Mouse (Mus musculus): ENCODE data around the gene Ets2. TPM values are rescaled to one million over a fixed set of nuclear protein-coding genes. Genes with fewer than 3 reads are reported as not detected.

Ets2 gene
- polyA plus RNA-seq, 1 experiment from 2014 or later, result 52.8 TPM

DNA sequence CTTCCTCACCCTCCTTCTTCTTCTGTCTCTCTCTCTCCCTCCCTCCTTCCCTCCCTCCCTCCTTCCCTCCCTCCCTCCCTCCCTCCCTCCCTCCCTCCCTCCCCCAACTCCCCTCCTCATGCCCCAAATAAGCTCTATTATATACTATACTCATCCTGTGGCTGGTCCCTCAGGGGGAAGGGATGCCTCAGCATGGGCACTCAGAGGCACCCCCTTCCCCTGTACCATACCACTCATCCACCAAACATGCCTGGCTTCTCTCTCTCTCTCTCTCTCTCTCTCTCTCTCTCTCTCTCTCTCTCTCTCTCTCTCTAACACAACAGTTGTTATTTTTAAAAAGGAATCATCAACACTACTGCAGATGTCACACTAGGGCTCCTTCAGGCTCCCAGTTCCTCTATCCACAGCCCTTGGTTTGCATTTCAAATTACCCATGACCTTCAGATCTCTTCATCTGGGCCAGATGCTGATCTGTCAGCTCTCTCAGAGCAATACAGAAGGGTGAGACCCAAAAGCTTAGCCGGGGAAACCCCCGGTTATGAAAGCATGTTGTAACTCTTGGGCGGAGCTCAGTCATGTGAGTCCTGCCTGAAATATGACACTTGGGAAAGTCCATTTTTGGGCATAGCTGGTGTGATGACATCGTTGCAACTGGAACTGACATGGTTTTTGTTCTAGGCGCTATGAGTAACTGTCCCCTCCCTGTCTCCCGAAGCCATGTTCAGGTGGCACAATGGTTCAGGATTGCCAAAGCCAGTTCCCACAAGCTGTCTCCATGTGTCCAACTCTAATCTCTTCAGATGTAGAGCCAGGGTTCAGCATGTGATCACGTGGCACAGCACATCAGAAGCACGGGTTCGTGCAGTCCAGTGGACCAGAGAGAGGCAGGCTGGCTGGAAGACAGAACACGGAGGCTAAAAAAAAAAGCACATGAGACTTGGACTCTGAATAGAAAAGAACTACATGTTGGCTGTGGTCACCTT is 26.9 kb downstream of the Ets2 start:
- H3K27ac ChIP-seq (ENCODE audit: low read depth), result no peak overlapping the region
- no peak overlapping the region for H3K9ac ChIP-seq (ENCODE audit: low read length)
- H3K36me3 ChIP-seq (ENCODE audit: control insufficient read depth, insufficient read depth, low read length), result no peaks in the 10 kb centered on the region
- ATAC-seq (replicated peaks; ENCODE audit: low FRiP score, low TSS enrichment, low read depth), result no peak
- 69% methylated on average over 10 of the region's 10 CpGs for WGBS
- no peaks in the 10 kb centered on the region for H3K4me1 ChIP-seq (replicated peaks; ENCODE audit: control insufficient read depth, insufficient read depth, low read length)
- H3K4me3 ChIP-seq (ENCODE audit: low read depth, low read length), result no peak overlapping the region
- H3K9me3 ChIP-seq (ENCODE audit: control insufficient read depth, low read length), result no peaks in the 10 kb centered on the region
- DNase-seq (ENCODE audit: low spot score), result no peak
- H3K4me2 ChIP-seq (ENCODE audit: low read length), result no peak overlapping the region
- no peaks in the 10 kb centered on the region for H3K27me3 ChIP-seq (replicated peaks; ENCODE audit: control insufficient read depth, insufficient read depth, low read length)

DNA sequence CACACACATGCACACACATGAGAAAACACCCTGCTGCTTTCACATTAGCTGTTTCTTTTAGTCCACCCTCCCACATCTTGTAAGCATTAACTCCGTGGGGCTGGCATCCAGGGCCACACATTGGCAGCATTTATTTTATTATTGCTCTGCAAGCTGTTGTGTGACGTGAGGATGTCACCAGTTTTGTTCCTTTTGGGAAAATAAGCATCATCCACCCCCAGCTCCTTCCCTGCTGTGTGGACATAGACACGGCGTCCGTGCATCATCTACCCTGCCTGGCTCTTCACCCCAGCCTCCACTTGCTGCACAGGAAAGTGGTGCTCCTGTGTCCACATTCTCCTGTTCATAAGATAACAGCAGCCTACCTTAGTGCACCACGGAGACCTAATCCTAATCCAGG is 27.9 kb downstream of the Ets2 start:
- no peak for ATAC-seq (replicated peaks; ENCODE audit: low FRiP score, low TSS enrichment, low read depth)
- H3K9ac ChIP-seq (ENCODE audit: low read length), result no peak overlapping the region
- H3K27ac ChIP-seq (ENCODE audit: low read depth), result no peak overlapping the region
- H3K9me3 ChIP-seq (ENCODE audit: control insufficient read depth, low read length), result no peaks in the 10 kb centered on the region
- no peak overlapping the region for H3K4me2 ChIP-seq (ENCODE audit: low read length)
- H3K4me3 ChIP-seq (ENCODE audit: low read depth, low read length), result no peak overlapping the region
- WGBS, result 81% methylated on average over 6 of the region's 6 CpGs
- no peak for DNase-seq (ENCODE audit: low spot score)
- H3K36me3 ChIP-seq (ENCODE audit: control insufficient read depth, insufficient read depth, low read length), result no peaks in the 10 kb centered on the region
- no peaks in the 10 kb centered on the region for H3K4me1 ChIP-seq (replicated peaks; ENCODE audit: control insufficient read depth, insufficient read depth, low read length)
- no peaks in the 10 kb centered on the region for H3K27me3 ChIP-seq (replicated peaks; ENCODE audit: control insufficient read depth, insufficient read depth, low read length)

DNA sequence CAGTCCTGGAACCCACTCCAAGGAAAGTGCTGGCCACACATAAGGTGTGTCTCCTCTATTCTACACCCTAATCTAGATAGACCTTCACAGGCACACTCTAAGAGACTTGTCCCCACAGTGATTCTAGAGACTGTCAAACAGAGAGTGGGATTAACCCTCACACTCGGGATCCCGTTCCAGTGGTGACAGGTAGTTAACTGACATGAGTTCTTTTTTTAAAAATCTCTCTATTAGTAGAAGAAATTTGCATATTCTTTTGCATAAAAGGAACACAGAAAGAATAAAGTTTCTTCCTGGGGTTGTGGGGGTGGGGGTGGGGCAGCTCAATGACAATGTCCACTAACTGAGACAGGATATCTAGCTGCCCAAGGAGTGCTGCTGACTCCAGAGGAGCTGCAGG is 32.9 kb downstream of the Ets2 start:
- Histone ChIP-seq H3K9ac (ENCODE audit: low read length) (no peak overlapping the region), H3K4me1 (replicated peaks; ENCODE audit: control insufficient read depth, insufficient read depth, low read length) (no peaks in the 10 kb centered on the region), H3K36me3 (ENCODE audit: control insufficient read depth, insufficient read depth, low read length) (no peaks in the 10 kb centered on the region), H3K4me3 (ENCODE audit: low read depth, low read length) (no peak overlapping the region), H3K9me3 (ENCODE audit: control insufficient read depth, low read length) (no peaks in the 10 kb centered on the region), H3K27me3 (replicated peaks; ENCODE audit: control insufficient read depth, insufficient read depth, low read length) (no peaks in the 10 kb centered on the region), H3K27ac (ENCODE audit: low read depth) (no peak overlapping the region), H3K4me2 (ENCODE audit: low read length) (no peak overlapping the region)
- ATAC-seq (replicated peaks; ENCODE audit: low FRiP score, low TSS enrichment, low read depth), result no peak
- no peak for DNase-seq (ENCODE audit: low spot score)
- WGBS, result 74% methylated on average over 2 of the region's 2 CpGs

DNA sequence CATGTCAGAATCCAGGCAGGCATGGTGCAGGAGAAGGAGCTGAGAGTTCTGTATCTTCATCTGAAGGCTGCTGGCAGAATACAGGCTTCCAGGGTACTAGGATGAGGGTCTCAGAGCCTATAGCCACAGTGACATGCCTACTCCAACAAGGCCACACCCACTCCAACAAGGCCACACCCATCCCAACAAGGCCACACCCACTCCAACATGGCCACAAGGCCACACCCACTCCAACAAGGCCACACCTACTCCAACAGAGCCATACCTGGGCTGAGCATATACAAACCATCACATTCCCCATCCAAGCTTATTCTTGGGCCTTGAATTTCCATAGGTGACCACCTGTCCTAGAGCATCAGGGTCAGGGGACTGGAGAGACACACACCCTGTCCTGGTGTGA is 34.2 kb downstream of the Ets2 start:
- Histone ChIP-seq H3K27me3 (replicated peaks; ENCODE audit: control insufficient read depth, insufficient read depth, low read length) (no peaks in the 10 kb centered on the region), H3K27ac (ENCODE audit: low read depth) (no peak overlapping the region), H3K36me3 (ENCODE audit: control insufficient read depth, insufficient read depth, low read length) (no peaks in the 10 kb centered on the region), H3K4me2 (ENCODE audit: low read length) (no peak overlapping the region), H3K9ac (ENCODE audit: low read length) (no peak overlapping the region), H3K4me1 (replicated peaks; ENCODE audit: control insufficient read depth, insufficient read depth, low read length) (peaks cover under 1% of the 10 kb centered on the region), H3K4me3 (ENCODE audit: low read depth, low read length) (no peak overlapping the region), H3K9me3 (ENCODE audit: control insufficient read depth, low read length) (no peaks in the 10 kb centered on the region)
- DNase-seq (ENCODE audit: low spot score) (no peak), ATAC-seq (replicated peaks; ENCODE audit: low FRiP score, low TSS enrichment, low read depth) (no peak)

DNA sequence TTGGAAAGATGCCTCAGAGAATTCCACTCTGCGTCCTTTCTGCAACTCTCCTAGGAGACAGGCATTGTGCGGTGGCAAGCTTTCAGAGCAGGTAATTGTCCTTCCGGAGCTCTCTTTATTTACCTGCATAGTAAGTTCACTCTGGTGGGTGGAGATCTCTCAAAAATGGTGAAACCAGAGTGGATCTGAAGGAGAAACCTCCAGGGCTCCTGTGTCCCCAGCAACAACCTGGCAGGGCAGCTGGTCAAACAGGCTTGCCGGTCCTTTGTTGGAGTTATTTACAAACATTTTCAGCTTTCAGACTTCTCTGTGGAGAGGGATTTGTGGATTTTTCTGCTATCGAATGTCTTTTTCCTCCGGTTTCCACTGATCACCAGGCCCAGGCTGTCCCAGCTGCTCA is 34.6 kb downstream of the Ets2 start:
- H3K4me2 ChIP-seq (ENCODE audit: low read length), result no peak overlapping the region
- no peak overlapping the region for H3K27ac ChIP-seq (ENCODE audit: low read depth)
- no peaks in the 10 kb centered on the region for H3K9me3 ChIP-seq (ENCODE audit: control insufficient read depth, low read length)
- H3K9ac ChIP-seq (ENCODE audit: low read length), result no peak overlapping the region
- peaks cover 5% of the 10 kb centered on the region for H3K4me1 ChIP-seq (replicated peaks; ENCODE audit: control insufficient read depth, insufficient read depth, low read length)
- no peak overlapping the region for H3K4me3 ChIP-seq (ENCODE audit: low read depth, low read length)
- ATAC-seq (replicated peaks; ENCODE audit: low FRiP score, low TSS enrichment, low read depth), result no peak
- 70% methylated on average over 6 of the region's 6 CpGs for WGBS
- no peak for DNase-seq (ENCODE audit: low spot score)
- H3K27me3 ChIP-seq (replicated peaks; ENCODE audit: control insufficient read depth, insufficient read depth, low read length), result no peaks in the 10 kb centered on the region
- H3K36me3 ChIP-seq (ENCODE audit: control insufficient read depth, insufficient read depth, low read length), result no peaks in the 10 kb centered on the region

DNA sequence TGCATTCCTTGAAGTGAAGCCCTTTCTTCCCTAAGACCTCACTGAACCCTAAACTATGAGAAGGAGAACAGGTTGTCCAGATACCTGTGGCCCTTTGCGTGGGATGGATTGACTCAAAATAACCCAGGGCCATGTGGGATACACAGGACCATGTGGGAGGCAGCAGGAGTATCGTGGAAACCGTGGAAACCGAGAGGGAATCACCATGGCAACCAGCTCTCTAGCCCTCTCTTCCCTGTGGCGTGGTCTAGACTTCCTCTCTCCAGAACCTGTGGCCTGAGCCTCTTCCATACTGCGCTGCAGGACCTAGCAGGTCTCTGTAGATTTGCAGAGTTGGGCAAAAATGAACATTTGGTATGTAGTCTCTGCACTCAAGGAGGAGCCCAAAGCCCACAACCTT is 37.6 kb downstream of the Ets2 start:
- Histone ChIP-seq H3K9ac (ENCODE audit: low read length) (no peak overlapping the region), H3K27me3 (replicated peaks; ENCODE audit: control insufficient read depth, insufficient read depth, low read length) (no peaks in the 10 kb centered on the region), H3K4me2 (ENCODE audit: low read length) (no peak overlapping the region), H3K4me3 (ENCODE audit: low read depth, low read length) (no peak overlapping the region), H3K9me3 (ENCODE audit: control insufficient read depth, low read length) (no peaks in the 10 kb centered on the region), H3K27ac (ENCODE audit: low read depth) (no peak overlapping the region), H3K4me1 (replicated peaks; ENCODE audit: control insufficient read depth, insufficient read depth, low read length) (peaks cover 12% of the 10 kb centered on the region), H3K36me3 (ENCODE audit: control insufficient read depth, insufficient read depth, low read length) (no peaks in the 10 kb centered on the region)
- DNase-seq (ENCODE audit: low spot score) (no peak), ATAC-seq (replicated peaks; ENCODE audit: low FRiP score, low TSS enrichment, low read depth) (no peak)
- WGBS, result 64% methylated on average over 6 of the region's 6 CpGs

DNA sequence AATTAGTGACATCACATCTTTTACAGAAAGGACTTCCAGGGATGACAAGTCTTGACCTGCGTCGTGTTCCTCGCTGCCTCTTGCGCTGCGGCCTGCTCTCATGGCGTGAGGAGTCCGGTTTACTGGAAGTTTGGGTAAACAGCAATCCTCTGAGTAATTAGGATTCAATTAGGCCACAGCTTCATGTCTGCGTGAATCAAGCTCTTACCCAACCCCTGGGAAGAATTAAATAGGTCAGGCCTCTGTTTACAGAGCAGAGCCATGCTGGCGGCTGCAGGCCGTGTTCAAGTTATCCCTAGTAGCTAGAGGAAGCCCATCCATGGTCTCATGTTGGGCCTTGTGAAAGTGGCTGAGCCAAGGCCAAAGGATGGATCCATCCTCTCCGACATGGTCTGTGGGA is 39.5 kb downstream of the Ets2 start:
- ATAC-seq (replicated peaks; ENCODE audit: low FRiP score, low TSS enrichment, low read depth) (no peak), DNase-seq (ENCODE audit: low spot score) (no peak)
- Histone ChIP-seq H3K4me2 (ENCODE audit: low read length) (no peak overlapping the region), H3K9ac (ENCODE audit: low read length) (no peak overlapping the region), H3K36me3 (ENCODE audit: control insufficient read depth, insufficient read depth, low read length) (no peaks in the 10 kb centered on the region), H3K4me1 (replicated peaks; ENCODE audit: control insufficient read depth, insufficient read depth, low read length) (peaks cover 17% of the 10 kb centered on the region), H3K9me3 (ENCODE audit: control insufficient read depth, low read length) (no peaks in the 10 kb centered on the region), H3K27me3 (replicated peaks; ENCODE audit: control insufficient read depth, insufficient read depth, low read length) (no peaks in the 10 kb centered on the region), H3K27ac (ENCODE audit: low read depth) (no peak overlapping the region), H3K4me3 (ENCODE audit: low read depth, low read length) (no peak overlapping the region)
- WGBS, result 73% methylated on average over 11 of the region's 11 CpGs

DNA sequence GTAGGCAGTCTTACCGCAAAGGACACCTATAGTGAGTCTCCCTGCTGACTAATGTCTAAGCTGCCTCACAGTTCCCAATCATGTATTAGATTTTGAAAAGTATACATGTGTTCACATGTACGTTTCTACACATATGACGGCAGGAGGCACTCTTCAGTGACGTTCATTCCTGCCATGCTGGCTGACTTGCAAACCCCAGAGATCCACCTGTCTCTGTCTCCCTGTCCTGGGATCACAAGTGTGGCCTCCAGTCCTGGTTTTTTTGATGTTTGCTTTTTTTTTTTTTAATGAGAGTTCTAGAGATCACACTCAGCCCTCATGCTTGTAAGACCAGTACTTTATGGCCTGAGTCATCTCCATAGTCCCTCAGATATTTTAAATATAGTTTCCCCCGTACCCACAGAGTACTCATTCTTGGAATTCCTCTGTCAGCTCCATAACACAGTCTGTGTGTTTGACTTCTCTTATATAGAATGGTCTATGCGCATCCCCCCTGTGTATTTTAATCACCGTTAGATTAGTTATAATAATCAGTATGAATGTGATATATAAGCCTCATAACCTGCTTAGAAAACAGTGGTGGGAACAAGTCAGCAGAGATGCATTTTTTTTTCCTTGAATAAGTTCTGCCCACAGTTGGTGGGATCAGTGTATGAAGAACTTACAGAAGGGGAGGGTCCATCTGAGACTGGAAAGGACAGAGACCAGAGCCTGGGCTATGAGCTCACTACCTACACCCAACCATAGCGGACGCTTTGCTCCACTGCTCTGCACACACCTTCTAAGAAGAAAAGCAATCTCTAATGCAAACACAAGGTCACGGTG is 40.3 kb downstream of the Ets2 start:
- DNase-seq (ENCODE audit: low spot score) (no peak), ATAC-seq (replicated peaks; ENCODE audit: low FRiP score, low TSS enrichment, low read depth) (no peak)
- 58% methylated on average over 10 of the region's 10 CpGs for WGBS
- Histone ChIP-seq H3K9me3 (ENCODE audit: control insufficient read depth, low read length) (no peaks in the 10 kb centered on the region), H3K36me3 (ENCODE audit: control insufficient read depth, insufficient read depth, low read length) (no peaks in the 10 kb centered on the region), H3K9ac (ENCODE audit: low read length) (no peak overlapping the region), H3K27me3 (replicated peaks; ENCODE audit: control insufficient read depth, insufficient read depth, low read length) (no peaks in the 10 kb centered on the region), H3K4me3 (ENCODE audit: low read depth, low read length) (no peak overlapping the region), H3K27ac (ENCODE audit: low read depth) (peak overlapping the region; percentile 47), H3K4me1 (replicated peaks; ENCODE audit: control insufficient read depth, insufficient read depth, low read length) (peaks cover 17% of the 10 kb centered on the region), H3K4me2 (ENCODE audit: low read length) (no peak overlapping the region)

Data from intestine, embryonic 14.5 days (tissue).